Mouse (Mus musculus) 3T3-L1 (cell line): ENCODE measurements around the gene Pou6f1.
A peak's percentile ranks its signal among the peaks of the same experiment; 100 is the strongest.
"Not testable (repeated sequence)": the region's sequence is repeated elsewhere in the genome, so short reads cannot be mapped to it uniquely, and the experiment has no call there.

ENCODE experiments used
- DNase-seq: peaks from one replicate; pipeline ENCODE4 v3.0.0-alpha.2; 2015; ENCODE audit warnings: low read depth, low spot score

Pou6f1 gene

DNA sequence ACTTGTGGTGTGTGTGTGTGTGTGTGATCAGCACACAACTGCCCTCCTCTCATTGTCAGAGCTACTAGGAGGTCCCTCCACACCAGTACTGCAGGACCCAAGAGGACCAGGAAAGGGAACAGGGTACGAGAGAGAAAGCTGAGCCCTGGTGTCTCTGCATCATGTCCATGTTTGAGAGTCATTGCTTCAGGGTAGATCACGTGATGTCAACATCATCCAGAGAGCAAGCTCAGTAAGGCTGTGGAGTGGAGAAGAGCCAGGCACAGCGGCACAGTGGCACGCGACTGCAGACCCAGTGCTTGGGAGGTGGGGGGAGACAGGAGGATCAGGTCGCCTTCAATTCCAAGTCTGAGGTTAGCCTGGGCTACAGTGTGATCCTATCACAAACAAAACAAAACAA is 23.4 kb downstream of the Pou6f1 start:
- no peak for DNase-seq

- no peak for DNase-seq
Measured at GRCm38 (mm10) chr15:100575366-100575765, 24.4 kb downstream of the Pou6f1 start.

DNA sequence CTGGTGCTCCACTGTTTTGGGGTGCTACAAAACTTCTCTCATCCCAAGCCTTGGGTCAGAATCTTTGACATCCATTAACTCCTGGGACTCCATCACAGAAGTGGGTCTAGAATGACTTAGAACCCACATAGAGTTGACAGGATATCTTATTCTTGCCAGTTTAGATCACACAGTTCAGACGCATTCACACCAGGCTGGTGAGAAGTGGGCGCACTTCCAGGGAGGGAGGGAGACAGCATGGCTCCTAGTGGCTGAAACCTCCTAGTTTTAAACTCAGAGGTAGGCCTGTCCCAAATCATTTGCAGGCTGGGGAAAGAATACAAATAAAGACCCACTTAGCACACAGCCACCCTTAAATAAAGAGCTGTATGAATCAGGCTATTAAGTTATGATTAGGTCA is 25.4 kb downstream of the Pou6f1 start:
- DNase-seq, result no peak

DNA sequence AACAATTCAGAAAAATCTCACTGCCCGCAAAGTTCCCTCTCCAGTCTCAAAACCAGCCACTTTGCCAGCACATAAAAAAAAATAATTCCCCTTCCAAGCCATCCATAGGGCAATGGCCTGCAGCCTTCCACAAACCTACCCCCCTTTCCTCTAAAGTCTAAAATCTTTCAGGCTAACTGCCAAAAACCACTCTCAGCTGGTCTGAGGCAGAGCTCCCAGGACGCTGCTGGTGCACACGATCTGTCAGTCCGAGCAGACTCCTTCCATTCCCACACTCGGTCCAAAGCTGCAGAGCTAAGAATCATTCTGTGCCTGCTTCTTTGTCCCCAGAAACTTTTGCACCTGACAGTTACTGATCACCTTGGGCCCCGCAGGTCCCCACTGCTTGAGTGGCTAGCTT is 25.8 kb downstream of the Pou6f1 start:
- no peak for DNase-seq

GRCm38 (mm10) chr15:100569239-100569638 is 30.5 kb downstream of the Pou6f1 start:
- DNase-seq, result no peak

GRCm38 (mm10) chr15:100566531-100566930 is 33.3 kb downstream of the Pou6f1 start:
- DNase-seq, result no peak

DNA sequence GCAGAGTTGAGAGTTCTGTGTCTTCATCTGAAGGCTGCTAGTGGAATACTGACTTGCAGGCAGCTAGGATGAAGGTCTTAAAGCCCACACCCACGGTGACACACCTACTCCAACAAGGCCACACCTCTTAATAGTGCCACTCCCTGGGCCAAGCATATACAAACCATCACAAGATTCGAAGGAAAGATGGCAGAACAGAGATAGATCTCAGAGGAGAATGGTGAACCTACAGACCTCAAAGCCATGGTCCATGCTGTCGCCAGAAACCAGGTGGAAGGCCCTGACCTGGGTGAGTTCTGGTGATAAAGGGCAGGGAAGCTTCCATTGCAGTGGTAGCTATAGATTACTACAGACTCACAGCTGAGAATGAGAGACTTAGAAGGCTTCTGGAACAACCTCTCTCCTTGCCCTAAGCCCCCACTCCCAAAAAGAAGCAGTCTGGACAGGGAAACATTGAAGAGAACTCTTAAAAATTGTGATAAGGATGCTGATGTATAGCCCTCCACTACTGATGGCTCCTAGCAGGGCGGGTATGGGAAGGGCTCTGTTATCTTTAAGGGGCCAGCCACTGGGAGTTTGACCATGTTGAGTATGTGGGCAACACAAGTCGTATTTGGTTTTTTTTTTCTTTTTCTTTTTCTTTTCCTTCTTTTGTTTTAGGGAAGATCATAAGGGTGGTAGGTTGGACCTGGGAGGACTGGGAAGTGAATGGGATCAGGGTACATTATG is 41.9 kb downstream of the Pou6f1 start:
- DNase-seq, result no peak

GRCm38 (mm10) chr15:100556378-100556777 is 43.4 kb downstream of the Pou6f1 start:
- DNase-seq, result no peak

- DNase-seq, result peak; percentile 21
Measured at GRCm38 (mm10) chr15:100555965-100556364, 43.8 kb downstream of the Pou6f1 start.

GRCm38 (mm10) chr15:100551326-100552307 is 48.2 kb downstream of the Pou6f1 start, which contains the start of gene Tfcp2:
Tfcp2 (minus strand) TSS chr15:100552008.
- peak; percentile 99 for DNase-seq

DNA sequence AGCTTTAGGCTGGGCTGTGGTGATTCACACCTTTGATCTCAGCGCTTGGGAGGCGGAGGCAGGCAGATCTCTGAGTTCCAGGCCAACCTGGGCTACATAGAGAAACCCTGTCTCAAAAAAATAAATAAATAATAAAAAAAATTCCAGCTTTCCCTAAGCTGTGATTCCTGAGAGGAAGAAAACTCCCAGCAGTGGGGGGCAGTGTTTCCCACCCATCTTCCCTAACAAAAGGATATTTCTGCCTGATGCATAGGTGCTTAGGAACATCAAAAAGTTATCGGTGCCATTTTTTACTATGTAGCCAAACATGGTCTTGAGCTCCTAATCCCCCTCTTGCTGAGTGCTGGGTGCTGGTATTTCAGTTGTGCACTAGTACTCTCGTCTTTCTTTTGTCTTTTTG is 49.5 kb downstream of the Pou6f1 start:
- DNase-seq, result peak; percentile 42

GRCm38 (mm10) chr15:100543651-100544030 is 56.1 kb downstream of the Pou6f1 start:
- not testable (repeated sequence) for DNase-seq

- not testable (repeated sequence) for DNase-seq
Measured at GRCm38 (mm10) chr15:100542876-100543650, 56.7 kb downstream of the Pou6f1 start.

DNA sequence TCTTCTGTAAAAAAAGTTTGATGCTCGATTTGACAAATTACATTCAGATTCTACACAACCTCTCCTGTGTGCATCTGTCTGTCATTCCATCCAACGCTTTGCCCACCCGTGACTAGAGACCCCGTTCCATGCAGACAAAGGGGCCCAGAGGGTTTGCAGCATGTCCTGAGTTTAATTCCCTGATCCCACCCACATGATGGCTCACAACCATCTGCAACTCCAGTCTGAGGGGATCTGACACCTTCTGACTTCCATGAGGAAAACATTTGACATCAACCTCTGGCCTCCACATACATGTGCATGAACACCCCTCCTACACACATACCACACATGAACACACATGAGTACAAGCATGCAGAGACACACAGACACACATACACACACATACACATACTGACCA is 58.4 kb downstream of the Pou6f1 start:
- DNase-seq, result no peak

DNA sequence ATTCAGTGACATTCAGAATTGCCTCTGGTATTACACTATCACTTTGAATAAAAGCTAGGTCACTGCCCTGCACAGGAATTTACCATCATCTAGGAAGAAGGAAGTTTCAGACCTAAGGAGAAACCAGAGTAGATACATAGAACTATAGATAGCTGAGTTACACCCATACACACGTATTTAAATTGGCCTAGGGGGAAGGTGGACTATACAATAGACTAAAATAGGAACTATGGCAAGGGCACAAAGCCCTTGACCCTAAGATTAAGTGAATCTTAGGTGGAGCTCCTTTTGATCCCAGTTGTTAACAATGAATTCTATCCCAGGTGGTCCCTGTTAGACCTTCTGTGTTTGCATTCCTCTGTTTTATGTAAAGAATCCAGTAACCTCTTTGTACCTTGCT is 58.8 kb downstream of the Pou6f1 start:
- DNase-seq, result not testable (repeated sequence)

DNA sequence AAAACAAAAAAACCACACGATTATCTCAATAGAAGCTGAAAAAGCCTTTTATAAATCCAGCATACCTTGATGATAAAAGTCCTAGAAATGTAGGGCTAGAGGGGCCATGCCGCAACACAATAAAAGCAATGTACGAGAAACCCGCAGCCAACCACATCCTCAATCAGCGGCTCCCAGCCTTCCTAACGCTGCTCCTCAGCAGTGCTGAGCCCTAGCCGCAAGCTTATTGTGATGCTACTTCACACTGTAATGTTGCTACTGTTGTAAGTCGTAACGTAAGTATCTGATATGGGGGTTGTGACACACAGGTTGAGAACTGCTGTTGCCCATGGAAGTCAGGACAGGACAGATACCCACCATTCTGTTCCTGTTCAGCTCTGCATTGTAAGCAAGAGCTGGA is 60.4 kb downstream of the Pou6f1 start:
- DNase-seq, result no peak

DNA sequence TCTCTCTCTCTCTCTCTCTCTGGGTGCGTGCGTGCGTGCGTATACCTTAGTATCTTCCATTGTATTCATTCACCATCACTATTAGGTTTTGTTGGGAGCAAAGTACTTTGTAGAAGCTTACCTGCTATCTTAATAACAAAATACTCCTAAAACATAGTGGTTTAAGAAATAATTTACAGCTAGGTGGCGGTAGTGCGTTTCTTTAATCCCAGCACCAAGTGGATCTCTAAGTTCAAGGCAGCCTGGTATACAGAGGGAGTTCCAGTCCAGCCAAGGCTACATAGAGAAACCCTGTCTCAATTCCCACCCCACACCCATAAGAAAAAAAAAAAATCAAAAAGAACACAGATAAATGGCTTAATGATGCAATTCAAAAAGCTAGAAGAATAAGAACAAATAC is 61.9 kb downstream of the Pou6f1 start:
- DNase-seq, result peak; percentile 85

DNA sequence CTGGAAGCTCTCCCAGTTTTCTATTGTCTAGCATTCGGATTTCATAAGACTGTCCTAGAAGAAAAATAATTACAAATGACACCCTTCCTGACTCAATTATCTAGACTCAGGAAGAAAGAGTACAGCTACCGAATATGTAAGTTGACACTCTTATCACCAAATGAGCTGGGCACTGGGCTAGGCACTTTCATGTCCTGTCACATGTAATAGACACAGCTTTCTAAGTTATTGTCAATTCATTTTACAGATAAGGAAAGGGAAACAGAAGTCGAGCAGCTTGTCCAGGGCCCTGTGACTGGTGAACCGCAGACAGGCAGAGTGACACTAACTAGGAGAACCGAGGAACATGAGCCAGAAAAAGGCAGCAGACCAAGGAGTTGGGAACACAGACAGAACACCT is 71.9 kb downstream of the Pou6f1 start:
- DNase-seq, result no peak

DNA sequence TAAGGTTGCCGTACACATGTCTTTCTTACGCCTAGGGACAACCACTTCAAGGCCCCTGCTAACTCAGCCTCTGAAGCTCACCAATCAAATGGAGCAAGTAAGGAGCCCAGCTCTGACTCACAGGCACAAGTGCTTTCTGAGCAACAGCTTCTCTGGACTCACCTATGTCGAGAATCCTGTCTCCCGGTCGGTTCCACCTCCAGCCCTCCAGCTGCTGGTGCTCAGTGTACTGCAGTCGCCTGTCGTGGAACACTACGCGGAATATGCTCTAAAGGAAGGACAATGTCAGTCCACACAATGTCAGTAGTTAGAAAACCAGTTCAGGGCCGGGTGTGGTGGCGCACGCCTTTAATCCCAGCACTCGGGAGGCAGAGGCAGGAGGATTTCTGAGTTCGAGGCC is 74.4 kb downstream of the Pou6f1 start:
- DNase-seq, result no peak
